Mouse (Mus musculus): ENCODE measurements around the gene Ing2. TPM values are rescaled to one million over a fixed set of nuclear protein-coding genes. Genes with fewer than 3 reads are reported as not detected.

Gene Ing2
- total and polyA plus RNA-seq, 3 experiments: 18.6 to 363 (median 61.7) TPM

GRCm38 (mm10) chr8:47664231-47664785, 11.0 kb downstream of the Ing2 start:
- DNase-seq (ENCODE audit: low read depth, low spot score): no peak
- no peaks in the 10 kb centered on the region for H3K4me1 ChIP-seq (ENCODE audit: control insufficient read depth in 1 of 2, insufficient read depth in 2 of 2, low read length in 2 of 2)
- H3K9me3 ChIP-seq (replicated peaks; ENCODE audit: insufficient read depth, low read length): no peaks in the 10 kb centered on the region
- H3K27me3 ChIP-seq (ENCODE audit: control insufficient read depth in 1 of 2, insufficient read depth in 2 of 2, low read length in 2 of 2): no peaks in the 10 kb centered on the region
- H3K9ac ChIP-seq (ENCODE audit: control insufficient read depth, low read depth, low read length, poor library complexity, severe bottlenecking): no peak overlapping the region
- H3K79me2 ChIP-seq (ENCODE audit: control insufficient read depth, insufficient read depth, low read length, poor library complexity): peaks cover under 1% of the 10 kb centered on the region
- no peak overlapping the region for H3K27ac ChIP-seq (ENCODE audit: control insufficient read depth, low read depth, low read length)
- H3K36me3 ChIP-seq (ENCODE audit: control insufficient read depth in 1 of 2, insufficient read depth in 2 of 2, low read length in 2 of 2): peaks cover 0 to 8% of the 10 kb centered on the region in 2 experiments; a peak in 2 of 4 replicates
- H3K4me3 ChIP-seq (ENCODE audit: control insufficient read depth in 1 of 2, insufficient read depth in 1 of 2, low read depth in 2 of 2, low read length in 2 of 2): no peak overlapping the region
- TF ChIP-seq HCFC1 (IDR thresholded peaks at IDR 0.05; ENCODE audit: low read depth, low read length) (no peak), RCOR1 (IDR thresholded peaks at IDR 0.05; ENCODE audit: low read depth, low read length) (no peak), JUND (IDR thresholded peaks at IDR 0.05; ENCODE audit: low read depth, low read length) (no peak), UBTF (IDR thresholded peaks at IDR 0.05; ENCODE audit: borderline replicate concordance, insufficient read depth, low read depth, low read length) (no peak), GABPA (IDR thresholded peaks at IDR 0.05; ENCODE audit: low read depth, low read length) (no peak), TAL1 (IDR thresholded peaks at IDR 0.05; ENCODE audit: low read length) (no peak), POLR2A (IDR thresholded peaks at IDR 0.05; ENCODE audit: control insufficient read depth in 1 of 2, insufficient read depth in 1 of 2, low read depth in 1 of 2, low read length in 2 of 2, poor library complexity in 1 of 2) (no peak), ZMIZ1 (IDR thresholded peaks at IDR 0.05; ENCODE audit: low read depth, low read length) (no peak), MYC (IDR thresholded peaks at IDR 0.05; ENCODE audit: low read depth, low read length) (no peak), EP300 (IDR thresholded peaks at IDR 0.05; ENCODE audit: low read depth in 1 of 2, low read length in 2 of 2) (no peak), POLR2AphosphoS5 (IDR thresholded peaks at IDR 0.05; ENCODE audit: borderline replicate concordance, low read depth, low read length) (no peak), CTCF (IDR thresholded peaks at IDR 0.05 in 2 of 3, conservative IDR thresholded peaks at IDR 0.05 in 1 of 3; ENCODE audit: control insufficient read depth in 1 of 3, insufficient read depth in 1 of 3, low read depth in 2 of 3, low read length in 3 of 3, poor library complexity in 1 of 3, severe bottlenecking in 1 of 3) (no peak), POLR2AphosphoS2 (IDR thresholded peaks at IDR 0.05; ENCODE audit: low read length) (no peak), CHD2 (IDR thresholded peaks at IDR 0.05; ENCODE audit: low read length) (no peak), MAX (IDR thresholded peaks at IDR 0.05; ENCODE audit: low read length) (no peak), E2F4 (IDR thresholded peaks at IDR 0.05; ENCODE audit: borderline replicate concordance, low read depth, low read length) (no peak), ZNF384 (IDR thresholded peaks at IDR 0.05; ENCODE audit: low read depth, low read length) (no peak)

DNA sequence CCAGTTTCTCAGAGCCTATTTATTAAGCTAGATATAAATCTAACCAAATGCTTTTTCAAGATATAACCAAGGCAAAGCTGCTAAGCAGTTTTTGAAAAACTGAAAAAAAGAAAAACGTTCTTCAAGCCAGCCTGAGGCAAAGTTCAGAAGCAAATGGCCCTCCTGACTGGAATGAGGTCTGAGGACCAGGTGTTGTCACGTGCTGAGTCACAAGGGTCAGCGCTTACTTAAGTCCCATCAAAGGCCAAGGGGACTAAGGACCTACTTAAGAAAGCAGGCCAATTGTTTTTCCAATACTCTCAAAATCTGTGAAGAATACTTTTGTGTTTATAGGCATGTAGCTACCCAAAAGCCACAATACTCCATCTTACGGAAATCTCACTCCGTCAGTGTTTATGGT, 12.2 kb downstream of the Ing2 start:
- Histone ChIP-seq H3K79me2 (ENCODE audit: control insufficient read depth, insufficient read depth, low read length, poor library complexity) (no peaks in the 10 kb centered on the region), H3K36me3 (ENCODE audit: control insufficient read depth in 1 of 2, insufficient read depth in 2 of 2, low read length in 2 of 2) (peaks cover 0 to 2% of the 10 kb centered on the region in 2 experiments; a peak in 1 of 4 replicates), H3K27me3 (ENCODE audit: control insufficient read depth in 1 of 2, insufficient read depth in 2 of 2, low read length in 2 of 2) (no peaks in the 10 kb centered on the region), H3K4me3 (ENCODE audit: control insufficient read depth in 1 of 2, insufficient read depth in 1 of 2, low read depth in 2 of 2, low read length in 2 of 2) (no peak overlapping the region), H3K9ac (ENCODE audit: control insufficient read depth, low read depth, low read length, poor library complexity, severe bottlenecking) (no peak overlapping the region), H3K4me1 (ENCODE audit: control insufficient read depth in 1 of 2, insufficient read depth in 2 of 2, low read length in 2 of 2) (no peaks in the 10 kb centered on the region), H3K9me3 (replicated peaks; ENCODE audit: insufficient read depth, low read length) (no peaks in the 10 kb centered on the region), H3K27ac (ENCODE audit: control insufficient read depth, low read depth, low read length) (no peak overlapping the region)
- no peak for DNase-seq (ENCODE audit: low read depth, low spot score)
- TF ChIP-seq MAX (IDR thresholded peaks at IDR 0.05; ENCODE audit: low read length) (no peak), MEF2A (IDR thresholded peaks at IDR 0.05; ENCODE audit: extremely low read depth, insufficient replicate concordance, low read depth, low read length, poor library complexity, severe bottlenecking) (no peak), NRF1 (IDR thresholded peaks at IDR 0.05; ENCODE audit: insufficient read depth, low read depth, low read length, poor library complexity, severe bottlenecking) (no peak), GATA1 (IDR thresholded peaks at IDR 0.05; ENCODE audit: low read depth, low read length) (no peak), JUND (IDR thresholded peaks at IDR 0.05; ENCODE audit: low read depth, low read length) (no peak), EP300 (IDR thresholded peaks at IDR 0.05; ENCODE audit: low read depth in 1 of 2, low read length in 2 of 2) (no peak)
